Mouse (Mus musculus): ENCODE measurements around the gene Slc24a5.

The Slc24a5 gene

DNA sequence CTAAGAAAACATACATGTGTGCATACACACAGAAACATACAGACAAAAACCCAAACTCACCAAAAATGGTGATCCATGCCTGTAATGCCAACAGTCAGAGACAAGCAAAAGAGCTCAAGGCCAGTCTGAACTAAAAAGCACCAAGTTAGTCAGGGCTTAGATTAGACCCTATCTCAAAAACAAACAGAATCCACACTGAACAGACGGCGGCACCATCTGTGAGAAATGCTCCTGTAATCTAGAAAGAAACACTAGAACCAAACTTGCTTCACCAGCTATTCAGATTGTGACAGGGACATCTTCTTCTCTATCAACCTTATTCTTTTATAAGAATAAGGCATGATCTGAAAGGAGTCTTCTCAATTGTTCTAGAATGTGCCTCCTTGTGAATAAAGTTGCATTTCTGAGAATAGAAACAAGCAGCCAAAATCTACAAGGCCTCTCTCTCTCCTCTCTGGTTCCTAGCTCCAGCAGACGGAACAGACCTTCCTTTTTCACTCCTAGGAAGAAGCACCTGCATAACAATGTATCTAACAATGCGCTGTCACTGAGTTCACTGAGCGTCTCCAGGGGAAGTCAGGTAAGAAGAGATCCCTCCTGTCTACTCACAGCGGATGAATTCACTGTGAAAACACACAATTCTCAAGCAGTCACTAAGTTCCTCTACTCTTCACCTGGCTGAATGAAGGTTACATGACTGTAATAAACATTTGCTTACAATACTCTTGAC, 51.6 kb downstream of the Slc24a5 start:
- peak; percentile 80 for DNase-seq (ENCODE audit: low read depth, low spot score)

DNA sequence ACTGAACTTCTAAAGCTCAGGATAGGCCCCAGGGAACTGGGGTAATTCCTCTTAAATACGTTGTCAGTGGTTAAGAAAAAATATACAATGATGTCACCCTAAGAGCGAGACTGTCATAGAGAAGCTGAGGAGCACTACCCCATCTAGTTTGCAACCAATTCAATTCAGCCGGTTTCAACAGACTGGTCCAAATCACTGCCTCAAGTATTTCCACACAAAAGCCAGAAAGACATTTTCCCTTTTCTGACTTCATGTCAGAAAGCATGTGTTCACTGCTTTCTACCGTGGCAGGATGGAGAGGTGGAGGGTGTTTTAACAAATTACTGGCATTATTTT, 54.3 kb downstream of the Slc24a5 start:
- peak; percentile 51 for DNase-seq (ENCODE audit: low read depth, low spot score)

DNA sequence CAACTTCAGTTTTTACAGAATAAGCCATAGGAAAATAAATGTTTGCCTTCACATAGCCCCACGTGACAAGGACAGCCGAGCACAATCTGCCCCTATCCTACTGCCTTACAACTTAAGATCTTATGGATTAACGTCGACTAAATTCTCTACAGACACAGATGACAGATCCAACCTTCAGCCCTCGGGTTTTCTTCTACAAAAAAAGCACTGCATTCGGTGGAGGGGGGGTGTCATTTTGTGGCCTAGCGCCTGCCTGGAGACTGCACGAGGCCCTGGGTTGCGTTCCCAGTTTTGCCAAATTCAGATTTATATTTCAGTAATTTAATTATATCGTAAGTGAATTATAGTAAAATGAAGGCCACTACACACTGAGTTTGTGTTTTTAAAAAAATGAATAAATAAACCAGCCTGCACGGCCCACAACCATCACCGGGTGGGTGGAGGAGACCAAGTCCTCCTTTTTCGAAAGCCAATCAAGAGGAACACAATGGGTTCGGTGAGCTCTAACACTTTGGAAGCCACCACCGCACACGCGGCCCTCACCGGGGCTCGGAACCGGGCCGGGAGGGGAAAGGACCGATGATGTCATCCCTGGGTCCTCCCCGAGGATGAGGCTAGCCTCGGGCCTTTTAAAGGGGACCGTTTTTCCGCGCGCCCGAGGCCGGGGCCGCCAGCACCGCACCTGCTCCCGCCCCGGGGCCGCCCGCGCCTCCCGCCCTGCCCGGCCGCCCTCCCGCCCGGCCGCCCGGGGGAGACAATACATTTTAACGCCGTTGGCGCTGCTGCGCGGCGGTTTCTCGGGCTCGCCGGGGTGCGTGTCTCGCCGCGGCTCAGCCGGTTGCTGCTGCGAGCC, 54.9 kb downstream of the Slc24a5 start:
- peak; percentile 78 for DNase-seq (ENCODE audit: low read depth, low spot score)

DNA sequence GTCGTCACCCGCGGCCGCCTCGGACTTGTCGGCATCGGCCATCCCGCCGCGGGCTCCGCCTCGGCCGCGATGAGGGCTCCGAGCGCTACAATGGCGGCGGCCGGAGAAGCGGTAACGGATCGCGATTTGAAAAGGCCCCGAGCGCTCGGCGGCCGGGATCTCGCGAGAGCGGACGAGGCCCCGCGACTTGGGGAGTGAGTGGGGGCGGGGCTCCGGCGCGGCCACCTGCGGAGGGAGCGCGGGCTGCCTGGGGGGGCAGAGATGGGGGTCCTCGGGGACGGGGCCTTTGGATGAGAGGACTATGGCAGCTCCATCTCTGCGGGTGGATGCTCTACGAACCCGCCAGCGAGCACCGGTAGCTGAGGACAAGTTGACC, 55.5 kb downstream of the Slc24a5 start, which contains the start of gene Myef2:
Gene Myef2 (minus strand): TSS at position 185 of the 376 bp plus-strand sequence.
- peak; percentile 90 for DNase-seq (ENCODE audit: low read depth, low spot score)

DNA sequence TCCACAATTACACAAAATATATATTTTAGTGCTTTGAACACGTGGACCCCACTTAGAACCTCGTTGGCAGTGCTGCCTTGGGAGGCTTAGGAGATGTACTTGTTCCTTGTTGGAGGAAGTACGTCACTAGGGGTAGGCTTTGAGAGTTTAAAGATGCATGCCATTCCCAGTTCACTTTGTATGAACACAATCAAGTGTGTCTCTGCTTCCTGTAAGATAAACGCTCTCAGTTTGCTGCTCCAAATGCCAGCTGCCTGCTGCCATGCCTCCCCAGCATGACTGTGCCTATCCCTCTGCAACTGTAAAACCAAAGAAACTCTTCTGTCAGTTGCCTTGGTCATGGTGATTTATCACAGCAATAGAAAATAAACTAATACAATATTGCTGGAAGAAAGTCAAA, 57.9 kb downstream of the Slc24a5 start:
- DNase-seq (ENCODE audit: low read depth, low spot score): no peak

DNA sequence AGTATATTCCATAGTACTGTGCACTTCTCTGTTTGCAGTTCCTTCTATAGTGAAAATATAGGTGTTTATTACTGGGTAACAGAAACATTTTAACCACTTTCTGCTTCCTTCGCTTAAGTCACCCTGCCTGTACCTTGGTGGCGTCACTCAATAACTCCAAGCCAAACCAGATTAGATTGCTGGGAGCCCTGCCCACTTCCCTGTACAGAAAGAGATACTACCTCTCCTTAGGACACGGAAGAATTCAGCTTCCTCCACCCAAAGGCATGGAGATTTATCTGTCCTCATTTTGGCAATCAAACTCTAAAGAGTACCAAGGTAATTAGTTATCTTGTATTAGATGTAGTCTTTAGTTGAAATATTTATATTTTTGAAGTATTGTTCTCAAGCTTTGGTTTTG, 58.9 kb downstream of the Slc24a5 start:
- no peak for DNase-seq (ENCODE audit: low read depth, low spot score)

DNA sequence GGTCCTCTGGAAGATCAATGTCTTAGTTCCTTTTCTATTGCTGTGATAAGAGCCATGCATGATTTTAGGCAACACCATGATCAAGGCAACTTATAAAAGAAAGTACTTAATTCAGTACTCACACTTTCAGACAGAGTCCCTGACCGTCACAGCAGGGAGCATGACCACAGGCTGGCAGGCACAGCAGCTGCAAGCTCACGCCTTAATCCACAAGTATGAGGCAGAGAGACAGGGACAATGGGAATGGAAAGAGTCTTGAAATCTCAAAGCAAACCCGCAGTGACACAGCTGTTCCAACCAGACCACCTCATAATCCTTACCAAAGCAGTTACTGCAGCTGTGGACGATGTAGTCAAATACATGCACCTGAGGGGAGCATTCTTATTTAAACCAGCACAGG, 66.2 kb downstream of the Slc24a5 start:
- DNase-seq (ENCODE audit: low read depth, low spot score): no peak

DNA sequence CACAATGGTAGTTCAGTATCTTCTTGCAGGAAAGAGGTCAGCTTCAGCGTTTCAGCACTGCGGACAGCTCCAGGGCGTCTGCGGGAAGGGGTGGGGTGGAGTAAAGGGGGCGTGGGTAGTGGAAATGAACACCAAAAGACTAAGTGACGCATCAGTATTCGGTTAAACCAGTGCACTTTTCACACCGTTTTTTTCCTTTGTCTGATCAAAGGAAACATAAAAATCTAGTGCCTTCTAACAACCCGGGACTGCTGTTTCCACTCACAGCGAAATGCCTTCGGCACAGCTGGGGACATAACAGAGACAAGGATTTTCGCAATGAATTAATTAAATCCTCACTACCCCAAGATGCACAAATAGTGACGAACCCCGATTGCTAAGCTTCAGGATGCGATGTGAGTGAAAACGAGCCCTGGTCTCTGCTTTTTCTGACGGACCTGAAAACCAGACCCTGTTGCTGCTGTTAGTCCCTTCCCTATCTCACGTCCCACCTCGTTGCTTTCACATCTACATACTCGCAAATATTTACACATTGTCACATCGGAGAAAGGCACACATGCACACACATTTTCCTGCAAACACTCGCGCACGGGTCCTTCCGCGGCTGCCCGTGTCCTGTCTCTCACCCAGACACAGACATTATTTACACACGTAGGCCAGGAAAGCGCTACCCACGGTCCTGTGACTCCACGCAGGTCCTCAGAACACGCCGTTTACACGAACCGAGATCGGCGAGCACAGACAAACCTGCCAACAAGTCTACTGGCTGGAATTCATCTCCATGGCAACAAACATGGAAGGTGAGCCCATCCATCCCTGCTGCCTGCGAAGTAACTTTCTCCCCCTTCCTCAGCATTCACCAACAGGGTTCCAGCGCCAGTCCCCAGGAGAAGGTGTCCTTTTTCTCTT, 68.2 kb downstream of the Slc24a5 start, which contains the start of gene Ctxn2:
Gene Ctxn2 (plus strand): TSS at position 790 of the 909 bp plus-strand sequence.
- DNase-seq (ENCODE audit: low read depth, low spot score): peak; percentile 88

DNA sequence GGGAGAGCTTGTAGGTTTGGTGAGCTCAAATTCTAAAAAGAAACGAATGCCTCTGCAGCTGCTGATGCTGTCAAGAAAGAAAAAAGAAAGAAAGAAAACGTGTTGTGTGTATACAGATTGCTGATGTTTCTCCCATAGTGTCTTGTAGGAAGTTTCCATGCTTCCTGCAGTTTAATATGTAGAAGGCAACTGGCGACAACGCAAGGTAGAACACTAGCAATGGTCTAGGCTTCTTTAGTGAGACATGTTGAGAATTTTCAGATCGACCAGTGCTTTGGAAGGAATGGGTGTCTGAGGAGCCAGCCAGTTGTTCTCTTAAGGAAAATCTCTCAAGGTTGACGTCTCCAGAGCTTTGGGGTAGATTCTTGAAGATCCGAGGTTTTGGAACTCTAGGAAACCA, 68.9 kb downstream of the Slc24a5 start:
- DNase-seq (ENCODE audit: low read depth, low spot score): no peak

All from brain, adult 2 months (tissue).